Mouse (Mus musculus) lung, adult 2 months (tissue): ENCODE data around the gene Olfr303.

Experiments
- CTCF ChIP-seq: fragments of 200-500 bp; IDR thresholded peaks from 2 replicates; pipeline ENCODE4 v1.5.1; 2011; ENCODE audit warnings: mild to moderate bottlenecking, low read length, control low read depth; ENCODE audit not compliant: insufficient read depth
- POLR2A ChIP-seq: fragments of 200-500 bp; IDR thresholded peaks from 2 replicates; pipeline ENCODE4 v1.6.1; 2011; ENCODE audit warnings: low read depth, mild to moderate bottlenecking, control low read depth, low read length, borderline replicate concordance; ENCODE audit errors: extremely low read depth

- TF ChIP-seq CTCF = no peak
- TF ChIP-seq POLR2A = no peak
These were observed 53.3 kb downstream of the Olfr303 start for GRCm38 (mm10) chr7:86344253-86344652.
